Mouse (Mus musculus): ENCODE measurements around the gene Samd9l.
"Not testable (repeated sequence)": the region's sequence is repeated elsewhere in the genome, so short reads cannot be mapped to it uniquely, and the experiment has no call there.

Samd9l gene

DNA sequence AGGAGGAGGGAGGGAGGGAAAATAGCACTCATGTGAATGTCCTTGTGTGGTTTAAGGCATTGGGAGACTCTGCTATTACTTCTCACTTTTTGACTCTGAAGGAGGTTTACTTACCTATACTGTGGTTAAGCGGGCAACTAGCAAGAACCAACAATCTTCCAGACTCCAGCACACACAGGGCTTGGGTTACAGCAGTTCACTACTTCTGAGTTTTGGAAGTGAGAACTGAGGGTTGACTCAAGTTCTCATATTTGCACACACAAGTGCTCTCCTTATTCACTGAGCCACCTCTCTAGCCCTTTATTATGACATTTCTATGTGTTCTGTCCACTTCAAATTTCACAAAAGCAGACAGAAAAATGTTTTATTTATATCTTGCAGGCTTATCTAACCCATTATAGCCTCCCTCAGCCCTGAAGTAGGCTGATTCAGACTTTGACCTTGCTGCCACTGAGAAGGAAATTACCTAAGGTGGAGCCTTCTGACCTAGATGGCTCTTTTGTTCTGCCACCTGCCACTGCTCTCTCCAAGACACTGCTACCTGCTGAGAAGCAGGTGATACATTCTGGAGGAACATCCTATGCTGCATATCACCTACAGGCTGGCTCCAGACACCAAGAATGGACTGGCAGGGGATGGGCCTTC is 55.6 kb downstream of the Samd9l start:
- in situ Hi-C loops (cut with MboI, MseI): not testable (repeated sequence)

DNA sequence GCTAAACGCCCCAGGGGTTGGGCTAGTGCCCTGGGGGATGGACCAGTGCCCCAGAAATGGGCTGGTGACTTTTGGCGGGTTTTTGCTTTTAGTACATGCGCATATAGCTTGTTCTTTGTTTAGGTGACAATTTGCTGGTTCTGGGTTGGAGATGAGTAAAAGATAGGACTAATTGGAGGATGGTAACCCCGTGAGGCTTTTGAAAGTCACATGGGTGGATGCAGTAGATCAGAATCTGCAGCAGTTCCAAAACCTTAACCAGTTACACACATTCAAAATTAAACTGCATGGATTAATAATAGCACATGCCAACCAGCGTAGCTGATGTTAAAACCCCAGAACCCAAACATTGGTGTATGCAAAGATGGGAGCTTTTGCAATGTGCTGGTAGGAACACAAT is 57.9 kb downstream of the Samd9l start:
- in situ Hi-C loops (cut with MboI, MseI): no loop called here

DNA sequence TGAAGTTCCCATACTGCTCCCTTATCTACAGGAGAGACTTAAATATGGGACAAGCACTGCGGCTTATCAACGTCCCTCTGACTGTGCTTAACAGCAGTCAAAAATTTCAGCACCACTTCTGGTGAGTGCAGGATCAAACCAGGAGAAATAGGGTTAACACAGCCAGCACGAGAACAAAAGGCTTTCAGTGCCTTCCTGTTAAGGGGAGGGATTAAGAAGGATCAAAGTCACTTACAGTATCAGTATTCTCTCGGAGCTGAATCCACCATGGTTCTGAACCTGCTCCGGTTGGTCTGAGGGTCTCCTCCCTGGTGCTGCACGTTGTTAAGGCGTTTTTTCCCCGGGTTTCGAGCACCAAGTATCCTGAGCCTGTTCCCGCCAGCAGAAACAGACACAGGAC is 58.4 kb downstream of the Samd9l start:
- in situ Hi-C loops (cut with MboI, MseI): not testable (repeated sequence)

DNA sequence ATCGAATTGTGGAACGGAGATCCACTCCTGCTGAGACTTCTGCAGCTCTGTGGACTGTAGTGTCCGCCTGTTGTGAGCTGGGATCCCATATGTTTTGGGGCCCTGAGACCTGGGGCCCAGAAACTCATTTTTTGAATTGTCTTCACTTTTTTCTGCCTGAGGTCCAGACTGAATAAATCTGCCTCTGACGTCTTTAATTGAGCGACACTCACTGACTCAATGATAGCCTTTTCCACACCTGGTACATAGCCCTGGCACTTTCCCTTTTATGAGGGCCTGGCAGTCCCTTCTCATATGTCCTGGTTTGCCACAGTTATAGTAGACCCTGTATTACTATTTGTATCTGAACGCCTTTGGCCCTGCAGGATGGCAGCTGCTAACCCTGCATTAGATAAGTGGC is 60.2 kb downstream of the Samd9l start:
- in situ Hi-C loops (cut with MboI, MseI): not testable (repeated sequence)

Measured in T-helper 1 cell (primary cell).